Mouse (Mus musculus): ENCODE data around the gene Gm28036. TPM values are rescaled to one million over a fixed set of nuclear protein-coding genes. Genes with fewer than 3 reads are reported as not detected.

Gm28036 gene
- polyA plus RNA-seq (2016; fragmentation: Nextera tagmentation; extraction: Ambion mirVana): 20.9 and 34.5 TPM in 2 replicates

- Histone ChIP-seq H3K4me3 (no peak within 1 kb of the TSS), H3K9me3 (replicated peaks) (no peaks in the 10 kb centered on the region), H3K4me1 (no peaks in the 10 kb centered on the region), H3K36me3 (peaks cover 24% of the 10 kb centered on the region), H3K27ac (no peak within 1 kb of the TSS), H3K9ac (no peak within 1 kb of the TSS), H3K4me2 (replicated peaks) (no peak within 1 kb of the TSS), H3K27me3 (no peaks in the 10 kb centered on the region)
- ATAC-seq (ENCODE audit: low FRiP score): no peak
- 94% methylated on average over 5 of the region's 5 CpGs for WGBS
These were observed at the start of gene Gm28036 for GRCm38 (mm10) chr2:156126992-156127391. Gene Gm28036 (minus strand): TSS chr2:156127092.

GRCm38 (mm10) chr2:156166557-156166956 lies 39.7 kb upstream of the Gm28036 start:
- Histone ChIP-seq H3K4me2 (replicated peaks) (no peak overlapping the region), H3K9me3 (replicated peaks) (no peaks in the 10 kb centered on the region), H3K36me3 (peaks cover 76% of the 10 kb centered on the region), H3K27me3 (no peaks in the 10 kb centered on the region), H3K4me1 (no peaks in the 10 kb centered on the region), H3K9ac (no peak overlapping the region), H3K27ac (no peak overlapping the region), H3K4me3 (no peak overlapping the region)
- no peak for ATAC-seq (ENCODE audit: low FRiP score)
- WGBS: 97% methylated on average over 5 of the region's 5 CpGs

DNA sequence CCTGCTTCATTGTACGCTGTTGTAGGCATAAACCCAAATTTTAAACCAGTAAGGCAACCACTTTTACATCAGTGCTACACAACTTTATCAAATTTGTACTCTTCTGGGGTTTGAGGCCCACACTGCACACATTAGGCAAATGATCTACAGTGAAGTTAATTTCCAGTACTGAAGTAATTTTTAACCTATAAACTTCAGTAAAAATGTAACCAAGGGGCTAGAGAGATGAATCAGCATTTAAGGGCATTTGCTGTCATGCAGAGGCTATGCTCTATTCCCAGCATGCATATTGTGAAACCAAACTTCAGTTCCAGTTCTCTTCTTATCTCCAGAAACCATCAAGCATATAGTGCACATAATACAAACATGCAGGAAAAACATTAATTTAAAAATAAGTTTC lies 38.6 kb upstream of the Gm28036 start:
- H3K9me3 ChIP-seq (replicated peaks): no peaks in the 10 kb centered on the region
- H3K36me3 ChIP-seq: peaks cover 72% of the 10 kb centered on the region
- no peak for ATAC-seq (ENCODE audit: low FRiP score)
- 100% methylated on average over 1 of the region's 1 CpGs for WGBS
- H3K4me2 ChIP-seq (replicated peaks): no peak overlapping the region
- no peak overlapping the region for H3K4me3 ChIP-seq
- no peaks in the 10 kb centered on the region for H3K4me1 ChIP-seq
- no peak overlapping the region for H3K9ac ChIP-seq
- no peaks in the 10 kb centered on the region for H3K27me3 ChIP-seq
- H3K27ac ChIP-seq: no peak overlapping the region

- no peaks in the 10 kb centered on the region for H3K4me1 ChIP-seq
- no peaks in the 10 kb centered on the region for H3K9me3 ChIP-seq (replicated peaks)
- no peak overlapping the region for H3K4me2 ChIP-seq (replicated peaks)
- H3K36me3 ChIP-seq: peaks cover 47% of the 10 kb centered on the region
- no peak overlapping the region for H3K4me3 ChIP-seq
- no peak for ATAC-seq (ENCODE audit: low FRiP score)
- H3K9ac ChIP-seq: no peak overlapping the region
- H3K27ac ChIP-seq: no peak overlapping the region
- no peaks in the 10 kb centered on the region for H3K27me3 ChIP-seq
These were observed 24.6 kb upstream of the Gm28036 start for GRCm38 (mm10) chr2:156151538-156151937.

GRCm38 (mm10) chr2:156147316-156147915 lies 20.5 kb upstream of the Gm28036 start:
- ATAC-seq (ENCODE audit: low FRiP score): no peak
- WGBS: 96% methylated on average over 3 of the region's 3 CpGs
- Histone ChIP-seq H3K4me1 (peaks cover 12% of the 10 kb centered on the region), H3K9me3 (replicated peaks) (no peaks in the 10 kb centered on the region), H3K27ac (no peak overlapping the region), H3K27me3 (no peaks in the 10 kb centered on the region), H3K4me3 (no peak overlapping the region), H3K36me3 (peaks cover 34% of the 10 kb centered on the region), H3K9ac (no peak overlapping the region), H3K4me2 (replicated peaks) (no peak overlapping the region)

DNA sequence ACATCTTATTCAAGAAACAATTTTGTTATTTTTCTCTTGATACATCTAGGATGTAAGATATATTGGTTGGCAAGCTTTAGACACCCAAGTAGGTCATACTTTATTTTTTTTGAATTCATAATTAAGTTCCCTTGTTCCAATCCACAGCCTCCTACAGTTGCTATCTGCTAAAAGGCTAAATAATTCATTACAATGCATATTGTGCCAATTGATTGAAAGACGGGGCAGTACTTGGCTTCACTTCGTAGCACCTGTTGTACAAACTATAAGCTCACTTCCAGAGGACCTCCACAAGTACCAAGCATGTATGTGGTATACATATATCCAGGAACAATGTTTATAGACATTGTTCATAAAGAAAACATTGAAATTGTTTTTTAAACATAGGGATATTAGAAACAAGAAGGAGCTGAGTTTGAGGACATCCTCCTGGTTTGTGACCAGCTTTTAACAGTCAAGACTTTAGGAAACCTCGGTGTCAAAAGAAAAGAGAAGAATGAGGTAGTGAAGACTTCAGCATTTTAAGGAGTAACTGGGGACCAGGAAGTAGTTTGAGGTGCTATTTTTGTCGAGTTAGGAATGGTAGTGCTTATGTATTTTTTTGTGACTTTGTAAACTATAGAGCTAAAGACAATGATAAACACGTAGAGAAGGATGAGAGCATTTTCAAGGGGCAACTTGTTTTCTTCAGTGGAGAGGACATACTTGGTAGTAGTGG lies 19.5 kb upstream of the Gm28036 start:
- Histone ChIP-seq H3K4me3 (no peak overlapping the region), H3K9me3 (replicated peaks) (no peaks in the 10 kb centered on the region), H3K4me1 (peaks cover 12% of the 10 kb centered on the region), H3K4me2 (replicated peaks) (no peak overlapping the region), H3K9ac (no peak overlapping the region), H3K27me3 (no peaks in the 10 kb centered on the region), H3K36me3 (peaks cover 34% of the 10 kb centered on the region), H3K27ac (no peak overlapping the region)
- WGBS: 76% methylated on average over 5 of the region's 5 CpGs
- ATAC-seq (ENCODE audit: low FRiP score): no peak

DNA sequence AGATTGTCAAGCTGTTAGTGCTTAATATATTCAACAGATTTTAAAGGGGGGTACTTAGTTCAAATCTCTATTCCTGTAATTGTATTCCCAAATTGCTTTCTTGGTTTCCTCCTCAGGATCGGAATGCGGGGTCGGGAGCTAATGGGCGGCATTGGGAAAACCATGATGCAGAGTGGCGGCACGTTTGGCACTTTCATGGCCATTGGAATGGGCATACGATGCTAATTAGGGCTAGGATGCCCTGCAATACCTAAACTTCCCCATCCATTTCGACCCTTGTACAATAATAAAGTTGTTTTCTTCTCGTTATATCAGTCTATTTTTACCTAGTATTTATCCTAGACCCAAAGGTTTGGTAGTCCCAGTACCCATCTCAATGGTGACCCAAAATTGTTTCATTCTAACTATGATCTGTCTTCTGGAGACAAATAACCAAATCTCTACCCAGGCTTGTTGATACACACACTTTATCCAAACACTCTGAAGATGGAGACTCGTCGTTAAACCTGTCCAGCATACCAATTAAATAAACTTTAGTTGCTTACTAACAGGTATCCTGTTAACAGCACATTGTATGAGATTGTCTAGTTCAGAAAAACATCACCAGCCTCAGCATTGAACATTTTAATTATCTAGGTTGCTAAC lies 18.7 kb upstream of the Gm28036 start:
- Histone ChIP-seq H3K4me3 (0 out of 2 replicates have a peak overlapping the region, but pooled peaks have one; percentile 83), H3K9me3 (replicated peaks) (no peaks in the 10 kb centered on the region), H3K4me1 (peaks cover 12% of the 10 kb centered on the region), H3K9ac (no peak overlapping the region), H3K27me3 (no peaks in the 10 kb centered on the region), H3K4me2 (replicated peaks) (peak overlapping the region; percentile 64), H3K27ac (no peak overlapping the region), H3K36me3 (peaks cover 36% of the 10 kb centered on the region)
- no peak for ATAC-seq (ENCODE audit: low FRiP score)
- WGBS: 70% methylated on average over 11 of the region's 11 CpGs

GRCm38 (mm10) chr2:156143953-156144724 lies 17.2 kb upstream of the Gm28036 start, which contains the start of the genes Romo1 and Nfs1:
Gene Romo1 (plus strand): TSS chr2:156144039.
Gene Nfs1 (minus strand): TSS chr2:156144186.
- H3K4me3 ChIP-seq: peak within 1 kb of the TSS; percentile 83
- no peaks in the 10 kb centered on the region for H3K9me3 ChIP-seq (replicated peaks)
- peak within 1 kb of the TSS; percentile 87 for H3K9ac ChIP-seq
- H3K27ac ChIP-seq: peak within 1 kb of the TSS; percentile 96
- H3K4me1 ChIP-seq: peaks cover 12% of the 10 kb centered on the region
- peaks cover 32% of the 10 kb centered on the region for H3K36me3 ChIP-seq
- no peaks in the 10 kb centered on the region for H3K27me3 ChIP-seq
- peak within 1 kb of the TSS; percentile 64 for H3K4me2 ChIP-seq (replicated peaks)
- ATAC-seq (ENCODE audit: low FRiP score): peak; percentile 98
- WGBS: under 1% methylated on average over 69 of the region's 70 CpGs

DNA sequence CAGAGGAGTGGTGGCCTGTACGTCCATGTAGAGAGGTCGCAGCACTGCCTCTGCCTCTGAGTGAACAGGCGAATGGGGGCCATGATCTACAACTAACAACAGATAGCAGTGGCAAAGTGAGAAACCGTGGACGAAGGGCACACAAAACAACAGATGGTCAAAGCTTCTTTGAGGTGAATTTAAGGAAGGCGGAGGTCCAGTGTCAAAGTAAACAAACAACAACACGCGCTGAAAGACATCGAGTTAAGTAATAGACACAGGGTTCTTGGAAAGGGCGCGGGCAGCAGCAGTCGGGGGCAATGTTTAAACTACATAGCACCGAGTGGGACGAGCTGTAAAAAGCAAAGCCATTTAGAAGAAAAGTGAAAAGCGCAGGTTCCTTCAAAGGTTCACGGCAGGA lies 16.5 kb upstream of the Gm28036 start:
- Histone ChIP-seq H3K9ac (peak overlapping the region; percentile 87), H3K4me3 (peak overlapping the region; percentile 83), H3K4me1 (peaks cover 12% of the 10 kb centered on the region), H3K36me3 (peaks cover 24% of the 10 kb centered on the region), H3K4me2 (replicated peaks) (peak overlapping the region; percentile 64), H3K27ac (peak overlapping the region; percentile 96), H3K27me3 (no peaks in the 10 kb centered on the region), H3K9me3 (replicated peaks) (no peaks in the 10 kb centered on the region)
- ATAC-seq (ENCODE audit: low FRiP score): no peak; the same call in 1 of the 2 replicates
- WGBS: 3% methylated on average over 16 of the region's 16 CpGs

GRCm38 (mm10) chr2:156142820-156143219 lies 15.9 kb upstream of the Gm28036 start:
- Histone ChIP-seq H3K4me1 (peaks cover 12% of the 10 kb centered on the region), H3K36me3 (peaks cover 20% of the 10 kb centered on the region), H3K9me3 (replicated peaks) (no peaks in the 10 kb centered on the region), H3K4me2 (replicated peaks) (peak overlapping the region; percentile 64), H3K4me3 (no peak overlapping the region), H3K27ac (no peak overlapping the region), H3K27me3 (no peaks in the 10 kb centered on the region), H3K9ac (no peak overlapping the region)
- ATAC-seq (ENCODE audit: low FRiP score): no peak
- WGBS: 79% methylated on average over 2 of the region's 2 CpGs

- no peak overlapping the region for H3K27ac ChIP-seq
- H3K4me2 ChIP-seq (replicated peaks): no peak overlapping the region
- H3K4me1 ChIP-seq: no peaks in the 10 kb centered on the region
- H3K4me3 ChIP-seq: no peak overlapping the region
- 84% methylated on average over 6 of the region's 6 CpGs for whole genome bisulfite sequencing
- H3K9ac ChIP-seq: no peak overlapping the region
- no peaks in the 10 kb centered on the region for H3K9me3 ChIP-seq (replicated peaks)
- peaks cover 25% of the 10 kb centered on the region; the same call in 1 of the 2 replicates for H3K36me3 ChIP-seq
- H3K27me3 ChIP-seq: no peaks in the 10 kb centered on the region
- ATAC-seq (ENCODE audit: low FRiP score): no peak
These were observed 8.8 kb upstream of the Gm28036 start for GRCm38 (mm10) chr2:156135695-156136094.

DNA sequence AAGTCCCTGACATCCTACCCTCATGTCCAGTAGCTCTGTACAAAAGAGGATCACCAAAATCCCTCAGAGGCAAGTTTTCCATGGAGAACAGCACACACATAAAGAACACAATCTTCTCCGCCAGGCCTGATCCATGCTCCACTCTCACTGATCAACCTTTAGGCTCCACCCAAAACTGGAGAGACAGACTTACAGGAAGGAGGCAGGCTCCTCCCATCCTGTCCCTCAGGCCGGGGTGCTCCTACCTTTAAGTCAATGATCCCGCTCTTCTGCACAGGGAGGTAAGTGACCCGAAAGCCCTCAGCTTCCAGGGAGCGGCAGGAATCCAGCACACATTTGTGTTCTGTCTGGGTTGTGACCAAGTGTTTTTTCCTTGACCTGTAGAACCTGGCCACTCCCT lies 7.3 kb upstream of the Gm28036 start:
- no peak overlapping the region for H3K4me3 ChIP-seq
- H3K27ac ChIP-seq: no peak overlapping the region
- H3K36me3 ChIP-seq: peaks cover 19% of the 10 kb centered on the region; the same call in 1 of the 2 replicates
- no peak overlapping the region for H3K9ac ChIP-seq
- H3K27me3 ChIP-seq: no peaks in the 10 kb centered on the region
- H3K4me1 ChIP-seq: no peaks in the 10 kb centered on the region
- 90% methylated on average over 5 of the region's 5 CpGs for WGBS
- no peaks in the 10 kb centered on the region for H3K9me3 ChIP-seq (replicated peaks)
- no peak for ATAC-seq (ENCODE audit: low FRiP score)
- no peak overlapping the region for H3K4me2 ChIP-seq (replicated peaks)
